Mouse (Mus musculus) CD4-positive helper T cell, adult 2 months (primary cell): ENCODE data around the gene Adprh.

Source experiments
- DNase-seq: peaks from one replicate; pipeline ENCODE4 v3.0.0-alpha.2; 2012; ENCODE audit warnings: low read depth, missing footprints, low spot score

Gene Adprh

GRCm38 (mm10) chr16:38398266-38398665 lies 54.2 kb downstream of the Adprh start:
- DNase-seq = no peak

GRCm38 (mm10) chr16:38396155-38396554 lies 56.3 kb downstream of the Adprh start:
- peak; percentile 54 for DNase-seq

GRCm38 (mm10) chr16:38395060-38395730 lies 57.3 kb downstream of the Adprh start:
- no peak for DNase-seq

GRCm38 (mm10) chr16:38394191-38394618 lies 58.3 kb downstream of the Adprh start:
- no peak for DNase-seq
